Mouse (Mus musculus) brain, embryonic 14.5 days (tissue): Measurements from ENCODE around the gene Ppara. TPM values are rescaled to one million over a fixed set of nuclear protein-coding genes. Genes with fewer than 3 reads are reported as not detected.
A peak's percentile ranks its signal among the peaks of the same experiment; 100 is the strongest.

Experiments
- DNase-seq: peaks from one replicate; pipeline ENCODE4 v3.0.0-alpha.2; 2011; ENCODE audit warnings: low read depth
- CTCF ChIP-seq: fragments of 200-500 bp; IDR thresholded peaks from 2 replicates; pipeline ENCODE4 v1.5.1; 2012; ENCODE audit warnings: inconsistent platforms, mild to moderate bottlenecking, moderate library complexity, borderline replicate concordance; ENCODE audit not compliant: insufficient read depth, insufficient read length; ENCODE audit errors: extremely low read depth
- POLR2A ChIP-seq: fragments of 200-500 bp; IDR thresholded peaks from 2 replicates; pipeline ENCODE4 v1.6.1; 2012; ENCODE audit warnings: mild to moderate bottlenecking, inconsistent platforms, borderline replicate concordance; ENCODE audit not compliant: poor library complexity, insufficient read depth, insufficient read length, severe bottlenecking; ENCODE audit errors: extremely low read depth
- polyA plus RNA-seq: library from polyadenylated mRNA; depleted of rRNA; stranded (reverse); fragments of >200 nt; gene quantifications from 2 replicates; pipeline ENCODE4 v1.2.3, GENCODE M21; 2012; rRNA removed

The Ppara gene
- polyA plus RNA-seq = 0.14 and 0.46 TPM in 2 replicates

GRCm38 (mm10) chr15:85734571-85735033 is at the start of gene Ppara:
TSS of gene Ppara (plus strand) at chr15:85734983.
- TF ChIP-seq CTCF = no peak
- no peak for DNase-seq

DNA sequence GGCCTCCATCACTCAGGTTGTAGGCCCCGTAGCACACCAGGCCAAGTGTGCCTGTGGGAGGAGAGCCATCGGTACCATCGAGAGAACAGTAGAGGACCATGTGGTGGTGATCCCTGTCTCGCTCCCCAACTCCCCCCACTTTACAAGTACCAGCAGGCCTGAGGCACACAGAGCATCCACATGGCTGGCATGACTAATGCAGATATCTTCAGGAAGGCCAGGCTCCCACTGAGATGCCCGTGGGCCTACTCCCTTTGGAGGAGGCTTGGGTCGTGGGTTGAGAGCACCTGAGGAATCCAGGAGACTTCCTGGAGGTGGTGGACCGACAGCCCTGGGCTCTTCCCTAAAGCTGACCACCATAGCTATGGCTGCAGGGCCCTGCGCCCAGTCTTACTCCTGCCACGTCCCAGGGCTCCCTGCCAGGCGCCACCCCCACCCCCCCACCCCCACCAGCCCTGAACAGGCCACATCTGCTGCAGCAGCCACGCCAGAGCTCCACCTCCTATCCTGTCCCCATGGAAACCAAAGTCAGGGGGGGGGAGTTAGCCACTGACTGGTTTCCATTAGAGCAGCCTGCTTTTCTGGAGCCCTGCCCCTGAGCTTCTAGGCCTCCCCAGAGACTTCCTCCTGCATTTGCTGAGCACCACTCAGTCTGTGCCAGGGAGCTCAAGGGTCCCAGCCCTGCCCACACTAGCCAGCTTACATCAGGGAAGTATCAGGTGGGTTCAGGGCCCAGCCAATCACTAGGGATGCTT is 48.0 kb upstream of the Ppara start:
- peak; percentile 86 for DNase-seq
- no peak for TF ChIP-seq CTCF
- no peak for TF ChIP-seq POLR2A

DNA sequence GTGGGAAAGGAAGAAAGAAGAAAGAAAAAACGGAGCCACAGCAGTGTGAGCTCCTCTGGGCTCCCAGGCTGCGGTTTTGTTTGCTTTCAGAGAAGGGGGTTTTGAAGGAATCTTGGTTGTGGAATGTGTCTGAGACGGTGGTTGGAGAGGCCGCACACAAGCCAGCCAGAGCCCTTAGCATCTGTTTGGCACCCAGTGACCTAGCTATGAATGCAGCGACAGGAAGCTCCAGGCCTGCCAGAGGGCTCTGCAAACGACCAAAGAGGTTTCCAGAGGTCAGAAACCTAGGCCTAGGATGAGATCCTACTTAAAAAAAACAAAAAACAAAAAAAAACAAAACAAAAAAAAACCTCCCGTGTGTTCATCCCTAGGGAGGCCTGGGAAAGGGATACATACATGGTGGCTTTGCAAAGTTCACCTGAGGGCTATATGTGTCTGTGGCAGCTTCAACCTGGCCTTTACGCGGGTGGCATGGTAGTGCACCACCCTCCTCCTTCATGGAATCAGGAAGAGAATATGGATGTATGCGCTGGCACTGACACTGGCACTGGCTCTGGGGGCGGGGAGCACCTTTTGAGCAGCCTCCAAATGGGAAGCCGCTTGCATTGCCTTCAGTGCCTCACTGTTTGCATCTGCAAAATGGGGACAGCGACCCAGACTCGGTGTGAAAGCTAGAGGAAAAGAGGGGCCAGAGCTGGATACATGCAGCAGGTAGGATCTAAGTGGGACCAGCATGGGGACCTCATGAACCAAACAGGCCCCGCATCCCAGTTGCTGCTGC is 47.0 kb upstream of the Ppara start:
- no peak for DNase-seq
- no peak for TF ChIP-seq CTCF
- no peak for TF ChIP-seq POLR2A

DNA sequence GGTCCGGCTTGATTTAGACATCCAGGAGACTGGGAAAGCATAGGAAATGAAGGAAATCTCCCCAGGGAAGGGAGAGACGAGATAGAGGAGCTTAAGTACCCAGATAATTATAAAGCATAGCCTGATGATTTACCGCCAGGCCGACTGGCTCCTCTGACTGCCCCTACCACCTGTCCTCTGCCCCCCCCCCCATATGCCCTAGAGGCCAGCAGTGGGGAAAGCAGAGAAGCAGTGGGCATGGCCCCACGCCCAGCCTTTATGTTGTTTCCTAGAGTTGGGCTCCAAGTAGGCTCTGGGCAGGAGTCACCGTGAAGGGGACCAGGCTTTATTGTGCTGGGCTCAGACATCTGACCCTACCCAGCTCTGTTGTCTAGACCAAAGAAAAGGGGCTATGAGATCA is 46.0 kb upstream of the Ppara start:
- TF ChIP-seq POLR2A (no peak), CTCF (no peak)
- no peak for DNase-seq

DNA sequence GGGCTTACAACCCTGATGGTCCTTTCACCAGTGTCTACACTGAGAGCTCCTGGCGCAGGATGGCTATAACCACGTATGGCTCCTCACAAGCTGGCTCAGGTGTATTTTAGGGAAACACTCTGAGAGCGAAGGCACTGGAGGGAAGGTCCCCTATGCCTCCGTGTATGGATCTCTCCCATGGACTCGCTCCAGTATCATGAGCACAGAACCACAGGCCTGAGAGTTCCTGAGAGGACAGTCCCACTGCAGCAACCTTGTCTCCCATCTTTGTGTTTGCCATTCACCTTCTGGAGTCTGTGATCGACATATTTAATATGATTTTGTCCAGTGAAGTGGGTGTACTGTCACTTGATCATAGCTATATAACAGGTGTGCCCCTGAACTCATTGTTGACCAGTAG is 45.3 kb upstream of the Ppara start:
- no peak for TF ChIP-seq POLR2A
- TF ChIP-seq CTCF = no peak
- no peak for DNase-seq

GRCm38 (mm10) chr15:85690058-85690457 is 44.7 kb upstream of the Ppara start:
- TF ChIP-seq CTCF = no peak
- DNase-seq = no peak

- no peak for DNase-seq
- TF ChIP-seq POLR2A = no peak
- TF ChIP-seq CTCF = no peak
Observed at GRCm38 (mm10) chr15:85690875-85691274, 43.9 kb upstream of the Ppara start.

DNA sequence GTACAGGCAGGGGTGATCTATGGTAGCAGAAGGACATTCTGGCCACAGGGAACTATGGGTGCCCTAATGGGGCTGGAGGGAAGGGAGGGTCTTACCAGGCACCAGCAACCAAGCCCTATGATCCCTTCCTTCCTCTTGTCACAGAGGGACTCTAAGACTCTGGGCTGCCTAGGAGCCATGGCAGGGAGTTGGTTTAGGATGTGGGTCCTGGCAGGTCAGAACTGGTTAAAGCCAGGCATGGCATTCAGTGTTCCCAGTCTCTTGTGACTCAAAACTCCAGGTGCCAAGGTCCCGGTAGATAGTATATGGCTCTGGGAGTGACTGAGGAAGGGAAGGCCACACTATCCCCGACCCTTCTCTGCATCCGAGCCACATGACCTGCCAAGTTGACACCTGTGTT is 41.7 kb upstream of the Ppara start:
- TF ChIP-seq POLR2A (no peak), CTCF (no peak)
- DNase-seq = no peak

- TF ChIP-seq CTCF (no peak), POLR2A (no peak)
- DNase-seq = no peak
Observed at GRCm38 (mm10) chr15:85693819-85694218, 41.0 kb upstream of the Ppara start.

- TF ChIP-seq CTCF = no peak
- no peak for DNase-seq
Observed at GRCm38 (mm10) chr15:85694379-85694778, 40.4 kb upstream of the Ppara start.

DNA sequence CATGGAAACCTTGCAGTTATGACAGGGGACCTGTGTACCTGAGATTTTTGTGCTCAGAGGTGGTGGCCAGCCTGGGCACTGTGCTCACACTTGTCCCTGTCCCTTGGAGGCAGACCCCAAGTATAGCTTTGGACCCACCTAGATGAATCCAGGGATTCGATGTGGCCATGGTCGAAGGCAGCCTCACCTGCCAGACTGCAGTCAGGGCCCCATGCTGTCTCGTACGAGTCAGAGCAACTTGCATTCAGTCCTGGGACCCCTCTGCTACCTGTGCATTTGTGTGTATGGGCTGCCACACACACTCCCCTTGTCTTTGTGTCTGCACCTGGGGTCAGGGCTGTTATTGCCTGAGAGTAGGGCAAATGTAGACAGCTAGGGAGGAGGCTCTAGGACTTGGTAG is 39.5 kb upstream of the Ppara start:
- TF ChIP-seq CTCF (no peak), POLR2A (no peak)
- no peak for DNase-seq

DNA sequence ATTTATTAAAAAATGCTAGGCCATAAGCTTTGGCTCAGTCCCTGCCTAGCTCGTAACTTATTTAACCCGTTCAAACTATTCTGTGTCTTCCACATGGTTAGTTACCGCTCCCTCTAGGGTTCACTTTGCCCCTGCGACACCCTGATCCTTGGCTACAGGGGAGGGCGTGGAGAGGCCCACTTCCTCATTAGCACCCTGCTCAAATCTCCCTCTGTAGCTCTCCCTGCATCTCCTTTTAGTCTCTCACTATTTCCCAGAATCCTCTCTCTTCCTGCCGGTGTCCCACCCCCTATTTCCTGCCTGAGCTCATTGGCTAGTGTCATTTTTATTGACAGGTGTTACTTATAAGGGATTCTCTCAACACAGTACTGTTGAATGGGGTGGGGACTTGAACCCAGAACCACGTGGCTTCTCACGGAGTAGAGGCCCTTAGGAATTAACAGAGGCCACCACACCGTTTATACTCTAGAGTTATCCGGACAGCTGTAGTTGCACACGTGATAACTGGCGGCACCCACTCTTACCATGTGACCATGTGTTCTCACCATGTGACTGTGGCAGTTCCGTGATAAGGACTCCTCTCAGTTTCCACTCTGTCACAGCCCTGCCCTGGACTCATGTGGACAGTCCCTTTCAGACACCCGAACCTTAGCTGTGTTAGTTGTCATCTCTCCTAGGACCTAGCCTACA is 36.3 kb upstream of the Ppara start:
- no peak for DNase-seq
- TF ChIP-seq POLR2A (no peak), CTCF (no peak)

DNA sequence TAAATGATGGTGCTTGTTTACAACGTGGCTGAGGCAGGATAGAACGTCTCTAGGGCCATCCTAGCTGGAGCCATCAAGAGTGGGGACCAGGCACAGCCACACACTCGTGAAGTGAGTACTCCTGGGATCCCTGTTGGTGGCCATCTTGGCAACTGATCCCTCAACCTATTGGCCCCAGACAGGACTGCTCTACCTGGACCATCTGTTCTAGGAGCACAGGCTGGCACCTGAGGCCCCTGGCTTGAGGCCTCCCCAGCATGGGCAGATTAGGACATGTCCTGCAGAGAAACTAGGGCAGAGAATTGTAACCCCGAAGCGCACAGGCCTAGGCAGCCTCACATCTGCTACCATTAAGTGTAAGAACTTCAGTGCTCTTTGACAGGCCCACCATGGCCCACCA is 35.3 kb upstream of the Ppara start:
- no peak for DNase-seq
- no peak for TF ChIP-seq POLR2A
